Mouse (Mus musculus): ENCODE data around the gene Exoc3l. TPM values are rescaled to one million over a fixed set of nuclear protein-coding genes. Genes with fewer than 3 reads are reported as not detected.
"Not testable (repeated sequence)": the region's sequence is repeated elsewhere in the genome, so short reads cannot be mapped to it uniquely, and the experiment has no call there.

The Exoc3l gene
- polyA plus RNA-seq, 1 experiment from 2014 or later, result 12.3 TPM

DNA sequence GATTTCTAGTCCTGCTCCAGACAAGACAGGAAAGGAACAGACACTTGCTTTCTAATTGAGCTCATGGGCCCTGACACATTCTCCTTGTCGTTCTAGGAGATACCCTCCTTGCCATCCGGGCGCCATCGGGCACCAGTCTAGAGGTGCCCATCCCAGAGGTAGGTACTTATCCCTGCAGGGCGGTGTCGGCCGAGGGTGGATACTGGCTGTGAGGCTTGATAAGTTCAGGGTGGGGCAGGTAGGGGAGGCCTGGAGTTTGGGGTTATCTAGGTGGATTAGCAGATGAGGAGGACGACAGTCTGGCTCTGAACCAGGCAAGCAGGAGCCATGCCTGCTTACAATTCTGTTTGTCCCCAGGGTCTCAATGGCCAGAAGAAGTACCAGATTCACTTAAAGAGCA lies 4.1 kb upstream of the Exoc3l start:
- Histone ChIP-seq H3K27me3 (no peaks in the 10 kb centered on the region), H3K9me3 (replicated peaks) (no peaks in the 10 kb centered on the region), H3K4me3 (no peak overlapping the region), H3K4me2 (no peak overlapping the region), H3K36me3 (peaks cover 33% of the 10 kb centered on the region), H3K27ac (no peak overlapping the region), H3K9ac (no peak overlapping the region), H3K4me1 (replicated peaks) (peaks cover 38% of the 10 kb centered on the region)
- 88% methylated on average over 8 of the region's 8 CpGs for WGBS
- ATAC-seq (replicated peaks; ENCODE audit: insufficient number of reproducible peaks, insufficient read depth, low FRiP score, low read depth), result no peak

DNA sequence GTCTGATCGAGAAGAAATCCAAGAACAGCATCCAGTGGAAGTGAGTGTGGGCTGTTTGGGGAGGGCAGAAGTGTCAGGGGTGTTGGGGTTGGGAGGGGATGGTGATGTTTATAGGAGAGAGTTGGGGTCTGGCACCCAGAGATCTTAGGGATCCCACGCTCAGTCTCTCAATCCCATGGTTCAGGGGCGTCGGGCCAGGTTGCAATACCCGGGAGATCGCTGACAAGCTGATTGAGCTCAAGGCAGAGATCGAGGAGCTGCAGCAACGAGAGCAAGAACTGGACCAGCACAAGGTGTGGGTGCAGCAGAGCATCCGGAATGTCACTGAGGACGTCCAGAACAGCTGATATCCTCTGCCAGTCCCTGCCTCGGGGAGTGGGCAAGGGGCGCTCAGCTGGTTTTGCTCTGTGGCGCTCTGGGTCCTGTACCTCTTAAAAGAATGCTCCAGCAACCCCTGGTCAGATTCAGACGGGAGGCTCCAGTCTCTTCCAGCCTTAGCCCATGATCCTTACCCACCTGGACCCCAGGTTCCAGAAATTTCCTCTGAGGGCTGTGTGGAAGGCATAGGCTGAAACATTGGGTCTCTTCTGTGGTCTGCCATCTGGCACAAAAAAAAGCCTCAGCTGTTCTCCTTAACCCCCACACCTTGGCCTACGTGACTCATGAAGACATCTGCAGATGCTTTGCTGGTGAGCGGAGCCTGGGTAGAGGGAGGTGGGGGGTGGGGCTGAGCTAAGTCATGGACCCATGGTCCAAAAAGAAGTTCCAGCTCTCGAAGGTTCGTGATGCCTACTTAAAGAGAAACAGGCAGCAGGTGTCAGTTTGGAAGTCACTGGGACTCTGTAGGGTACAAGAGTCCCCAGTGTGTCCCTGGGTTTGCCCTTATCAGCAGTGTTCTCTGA lies 2.7 kb upstream of the Exoc3l start:
- Histone ChIP-seq H3K4me1 (replicated peaks) (peaks cover 25% of the 10 kb centered on the region), H3K4me2 (peak overlapping the region; percentile 86), H3K9me3 (replicated peaks) (no peaks in the 10 kb centered on the region), H3K36me3 (peaks cover 31% of the 10 kb centered on the region), H3K27me3 (no peaks in the 10 kb centered on the region), H3K4me3 (peak overlapping the region; percentile 99), H3K27ac (peak overlapping the region; percentile 83), H3K9ac (peak overlapping the region; percentile 97)
- no peak for ATAC-seq (replicated peaks; ENCODE audit: insufficient number of reproducible peaks, insufficient read depth, low FRiP score, low read depth)
- 46% methylated on average over 18 of the region's 18 CpGs for WGBS

DNA sequence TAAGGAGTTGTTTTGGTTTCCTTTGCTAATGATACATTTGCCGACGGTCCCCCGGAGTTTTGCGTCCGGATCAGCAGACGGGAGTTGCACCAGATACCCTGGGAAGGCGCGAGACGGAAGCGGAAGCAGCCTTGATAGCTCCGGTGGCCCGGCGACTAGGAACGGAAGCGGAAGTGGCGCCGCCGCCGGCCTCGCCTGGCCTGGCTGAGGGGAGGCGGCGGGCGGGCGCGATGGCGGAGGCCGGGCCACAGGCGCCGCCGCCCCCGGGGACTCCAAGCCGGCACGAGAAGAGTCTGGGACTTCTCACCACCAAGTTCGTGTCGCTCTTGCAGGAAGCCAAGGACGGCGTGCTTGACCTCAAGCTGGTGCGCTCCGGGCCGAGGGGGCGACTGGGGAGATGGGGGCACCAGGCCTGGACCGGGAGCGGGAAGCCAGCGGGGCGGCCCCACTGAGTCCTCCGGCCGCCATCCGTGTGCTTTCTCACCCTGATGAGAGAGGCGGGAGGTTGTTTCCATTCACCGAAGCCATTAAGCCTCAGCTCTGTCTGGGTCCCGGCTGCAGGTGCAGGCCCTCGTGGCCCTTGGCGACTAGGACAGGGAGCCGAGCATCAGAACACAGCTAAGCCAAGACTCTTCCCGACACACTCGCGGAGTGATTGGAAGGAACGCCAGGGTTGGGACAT lies 1.8 kb upstream of the Exoc3l start, which contains the start of gene E2f4:
E2f4 (plus strand) TSS at position 153 of the 682 bp plus-strand sequence.
- H3K4me1 ChIP-seq (replicated peaks), result peaks cover 23% of the 10 kb centered on the region
- peak within 1 kb of the TSS; percentile 97 for H3K9ac ChIP-seq
- H3K27me3 ChIP-seq, result no peaks in the 10 kb centered on the region
- H3K36me3 ChIP-seq, result peaks cover 28% of the 10 kb centered on the region
- no peaks in the 10 kb centered on the region for H3K9me3 ChIP-seq (replicated peaks)
- peak within 1 kb of the TSS; percentile 83 for H3K27ac ChIP-seq
- peak; percentile 85 for ATAC-seq (replicated peaks; ENCODE audit: insufficient number of reproducible peaks, insufficient read depth, low FRiP score, low read depth)
- peak within 1 kb of the TSS; percentile 86 for H3K4me2 ChIP-seq
- H3K4me3 ChIP-seq, result peak within 1 kb of the TSS; percentile 99
- under 1% methylated on average over 58 of the region's 58 CpGs for WGBS

DNA sequence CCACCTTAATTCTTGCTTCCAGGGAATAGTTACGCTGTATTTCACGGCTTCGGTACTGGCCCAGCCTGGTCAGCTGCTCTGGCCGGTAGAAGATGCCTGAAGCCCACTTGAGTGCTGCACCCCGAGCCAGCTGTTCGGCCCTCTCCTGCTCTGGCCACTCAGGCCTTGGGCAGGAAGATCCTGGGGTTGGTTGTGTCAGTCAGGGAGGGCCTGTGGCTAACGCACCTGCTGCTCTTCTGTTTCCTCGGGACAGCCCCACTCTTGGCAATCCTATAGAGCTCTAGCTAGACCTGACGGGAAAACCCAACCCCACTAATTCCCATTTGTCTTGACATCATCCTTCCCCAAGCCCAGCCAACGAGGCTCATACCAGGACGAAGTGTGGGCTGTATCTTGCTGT lies 645 bp downstream of the Exoc3l start:
- peaks cover 6% of the 10 kb centered on the region for H3K36me3 ChIP-seq
- ATAC-seq (replicated peaks; ENCODE audit: insufficient number of reproducible peaks, insufficient read depth, low FRiP score, low read depth), result no peak
- peaks cover 29% of the 10 kb centered on the region for H3K4me1 ChIP-seq (replicated peaks)
- H3K9me3 ChIP-seq (replicated peaks), result no peaks in the 10 kb centered on the region
- 57% methylated on average over 11 of the region's 11 CpGs for WGBS
- peaks cover 6% of the 10 kb centered on the region for H3K27me3 ChIP-seq
- H3K9ac ChIP-seq, result 0 out of 2 replicates have a peak overlapping the region, but pooled peaks have one; percentile 7
- H3K27ac ChIP-seq, result peak overlapping the region; percentile 83; the same call in 1 of the 2 replicates
- peak overlapping the region; percentile 49 for H3K4me2 ChIP-seq
- peak overlapping the region; percentile 36 for H3K4me3 ChIP-seq

DNA sequence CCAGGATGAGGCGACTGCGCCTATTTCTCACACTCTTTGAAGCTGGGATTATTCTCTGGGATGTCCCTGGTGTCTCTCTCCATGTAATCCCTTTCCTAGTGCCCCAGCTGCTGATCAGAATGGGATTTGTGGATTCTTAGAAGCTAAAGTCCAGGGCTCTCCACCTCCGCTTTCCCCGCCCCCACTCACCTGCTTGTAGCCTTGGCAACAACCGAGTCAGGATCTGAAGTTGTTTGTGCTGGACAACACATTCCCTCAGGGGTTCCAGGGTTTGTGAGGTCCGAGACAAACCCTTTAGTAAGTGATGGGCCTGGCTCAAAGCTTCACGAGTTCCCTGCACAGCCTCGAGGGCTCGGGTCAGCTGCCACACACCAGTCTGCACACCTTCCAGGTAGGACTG lies 1.1 kb downstream of the Exoc3l start:
- peak overlapping the region; percentile 49 for H3K4me2 ChIP-seq
- WGBS, result 57% methylated on average over 9 of the region's 9 CpGs
- H3K27ac ChIP-seq, result no peak overlapping the region
- no peak overlapping the region for H3K9ac ChIP-seq
- H3K36me3 ChIP-seq, result peaks cover 1% of the 10 kb centered on the region
- no peak for ATAC-seq (replicated peaks; ENCODE audit: insufficient number of reproducible peaks, insufficient read depth, low FRiP score, low read depth)
- H3K27me3 ChIP-seq, result peaks cover 10% of the 10 kb centered on the region
- peaks cover 34% of the 10 kb centered on the region for H3K4me1 ChIP-seq (replicated peaks)
- peak overlapping the region; percentile 36 for H3K4me3 ChIP-seq
- no peaks in the 10 kb centered on the region for H3K9me3 ChIP-seq (replicated peaks)

DNA sequence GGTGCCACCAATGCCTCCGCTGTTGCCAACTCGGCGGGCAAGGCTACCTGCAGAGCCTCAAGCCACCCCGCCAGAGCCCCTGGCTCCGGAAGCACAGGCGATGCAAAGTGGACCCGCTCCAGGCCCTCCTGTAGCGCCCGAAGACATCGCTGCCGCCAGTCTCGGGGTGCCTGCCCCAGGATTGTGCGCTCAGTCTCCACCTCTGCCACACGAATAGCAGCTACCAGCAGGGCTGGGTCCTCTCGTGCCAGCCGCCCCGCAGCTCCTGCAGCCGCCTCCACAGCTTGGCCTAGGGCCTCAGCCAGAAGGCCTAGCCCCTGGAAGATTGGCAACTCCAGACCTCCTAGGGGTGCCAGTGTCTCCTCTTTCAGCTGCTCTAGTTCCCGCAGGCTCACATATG lies 2.5 kb downstream of the Exoc3l start:
- WGBS, result 60% methylated on average over 19 of the region's 19 CpGs
- H3K4me2 ChIP-seq, result no peak overlapping the region

DNA sequence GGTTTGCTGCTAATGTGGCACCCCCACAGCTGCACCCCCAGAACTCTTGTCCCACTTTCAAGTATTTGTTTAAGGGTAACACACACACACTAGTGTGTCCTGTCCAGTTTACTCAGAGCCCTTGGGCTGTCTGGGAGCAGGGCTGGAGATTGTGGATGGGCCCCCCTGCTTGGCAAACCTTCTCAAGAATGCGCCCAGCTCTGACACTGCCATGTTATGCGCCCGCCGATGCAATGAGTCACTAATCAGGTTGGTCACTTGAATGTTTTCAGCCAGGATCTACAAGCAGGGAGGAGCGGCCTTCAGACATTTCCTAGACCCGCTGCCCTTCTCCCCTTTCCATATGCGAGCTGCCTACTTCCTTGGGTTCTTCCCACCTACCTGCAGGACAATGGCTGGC lies 3.4 kb downstream of the Exoc3l start:
- no peak for ATAC-seq (replicated peaks; ENCODE audit: insufficient number of reproducible peaks, insufficient read depth, low FRiP score, low read depth)
- H3K4me2 ChIP-seq, result no peak overlapping the region

More for the DNA sequence above, 2.5 kb downstream of the Exoc3l start:
- Histone ChIP-seq H3K4me3 (no peak overlapping the region), H3K4me1 (replicated peaks) (peaks cover 38% of the 10 kb centered on the region), H3K27me3 (peaks cover 10% of the 10 kb centered on the region), H3K9ac (no peak overlapping the region), H3K27ac (no peak overlapping the region), H3K36me3 (no peaks in the 10 kb centered on the region), H3K9me3 (replicated peaks) (no peaks in the 10 kb centered on the region)
- ATAC-seq (replicated peaks; ENCODE audit: insufficient number of reproducible peaks, insufficient read depth, low FRiP score, low read depth), result no peak

GRCm38 (mm10) chr8:105291802-105292201 lies 4.1 kb downstream of the Exoc3l start:
- not testable (repeated sequence) for H3K27ac ChIP-seq; H3K27me3 ChIP-seq; ATAC-seq (replicated peaks; ENCODE audit: insufficient number of reproducible peaks, insufficient read depth, low FRiP score, low read depth); H3K9ac ChIP-seq; H3K4me3 ChIP-seq; H3K4me2 ChIP-seq; H3K36me3 ChIP-seq; H3K9me3 ChIP-seq (replicated peaks)
- peaks cover 27% of the 10 kb centered on the region for H3K4me1 ChIP-seq (replicated peaks)
- 62% methylated on average over 3 of the region's 3 CpGs for WGBS

More for the DNA sequence above, 3.4 kb downstream of the Exoc3l start:
- Histone ChIP-seq H3K36me3 (no peaks in the 10 kb centered on the region), H3K27ac (no peak overlapping the region), H3K4me3 (no peak overlapping the region), H3K9ac (no peak overlapping the region), H3K9me3 (replicated peaks) (no peaks in the 10 kb centered on the region), H3K27me3 (peaks cover 10% of the 10 kb centered on the region), H3K4me1 (replicated peaks) (peaks cover 33% of the 10 kb centered on the region)
- 78% methylated on average over 7 of the region's 7 CpGs for WGBS

- H3K4me2 ChIP-seq, result not testable (repeated sequence)
- 72% methylated on average over 8 of the region's 8 CpGs for WGBS
Observed at GRCm38 (mm10) chr8:105291364-105291763, 4.5 kb downstream of the Exoc3l start.

GRCm38 (mm10) chr8:105290554-105291314 lies 5.2 kb downstream of the Exoc3l start:
- 9% methylated on average over 31 of the region's 31 CpGs for WGBS
- Histone ChIP-seq H3K4me2 (peak overlapping the region; percentile 91), H3K4me3 (no peak overlapping the region; the same call in 1 of the 2 replicates), H3K4me1 (replicated peaks) (peaks cover 23% of the 10 kb centered on the region), H3K36me3 (no peaks in the 10 kb centered on the region), H3K27me3 (peaks cover 10% of the 10 kb centered on the region), H3K9me3 (replicated peaks) (no peaks in the 10 kb centered on the region), H3K9ac (no peak overlapping the region), H3K27ac (no peak overlapping the region)
- no peak for ATAC-seq (replicated peaks; ENCODE audit: insufficient number of reproducible peaks, insufficient read depth, low FRiP score, low read depth)

More at GRCm38 (mm10) chr8:105291364-105291763, 4.5 kb downstream of the Exoc3l start:
- not testable (repeated sequence) for H3K27me3 ChIP-seq; H3K9ac ChIP-seq; ATAC-seq (replicated peaks; ENCODE audit: insufficient number of reproducible peaks, insufficient read depth, low FRiP score, low read depth); H3K4me3 ChIP-seq; H3K27ac ChIP-seq; H3K36me3 ChIP-seq; H3K9me3 ChIP-seq (replicated peaks)
- peaks cover 23% of the 10 kb centered on the region for H3K4me1 ChIP-seq (replicated peaks)
